Mouse (Mus musculus): ENCODE measurements around the gene Mfsd6.

DNA sequence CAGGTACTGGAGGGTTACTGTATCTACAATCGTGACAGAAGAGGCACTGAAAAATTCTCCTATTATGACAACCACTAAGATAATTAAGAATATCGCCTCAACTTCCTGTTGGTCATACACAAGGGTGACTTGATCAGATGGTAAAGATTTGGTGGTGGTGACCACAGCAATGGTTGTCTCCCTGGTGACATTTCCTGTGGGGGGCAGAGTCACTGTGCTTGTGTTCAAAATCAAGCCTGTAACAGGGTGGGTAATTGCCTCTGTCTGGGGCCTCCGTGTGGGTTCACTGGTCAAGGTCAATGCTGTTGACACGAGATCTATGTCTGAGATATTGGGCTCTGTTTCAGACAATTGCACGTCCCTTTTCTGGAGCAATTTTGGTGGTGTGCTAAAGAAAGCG, 18.5 kb downstream of the Mfsd6 start:
- no peak for TF ChIP-seq CTCF (IDR thresholded peaks at IDR 0.05; ENCODE audit: extremely low read depth, insufficient read depth, insufficient read length, insufficient replicate concordance)
- no peak for TF ChIP-seq POLR2A (IDR thresholded peaks at IDR 0.05; ENCODE audit: low read depth, low read length)
